Mouse (Mus musculus): Measurements from ENCODE around the gene Wdr4.
"Not testable (repeated sequence)": the region's sequence is repeated elsewhere in the genome, so short reads cannot be mapped to it uniquely, and the experiment has no call there.

Gene Wdr4

DNA sequence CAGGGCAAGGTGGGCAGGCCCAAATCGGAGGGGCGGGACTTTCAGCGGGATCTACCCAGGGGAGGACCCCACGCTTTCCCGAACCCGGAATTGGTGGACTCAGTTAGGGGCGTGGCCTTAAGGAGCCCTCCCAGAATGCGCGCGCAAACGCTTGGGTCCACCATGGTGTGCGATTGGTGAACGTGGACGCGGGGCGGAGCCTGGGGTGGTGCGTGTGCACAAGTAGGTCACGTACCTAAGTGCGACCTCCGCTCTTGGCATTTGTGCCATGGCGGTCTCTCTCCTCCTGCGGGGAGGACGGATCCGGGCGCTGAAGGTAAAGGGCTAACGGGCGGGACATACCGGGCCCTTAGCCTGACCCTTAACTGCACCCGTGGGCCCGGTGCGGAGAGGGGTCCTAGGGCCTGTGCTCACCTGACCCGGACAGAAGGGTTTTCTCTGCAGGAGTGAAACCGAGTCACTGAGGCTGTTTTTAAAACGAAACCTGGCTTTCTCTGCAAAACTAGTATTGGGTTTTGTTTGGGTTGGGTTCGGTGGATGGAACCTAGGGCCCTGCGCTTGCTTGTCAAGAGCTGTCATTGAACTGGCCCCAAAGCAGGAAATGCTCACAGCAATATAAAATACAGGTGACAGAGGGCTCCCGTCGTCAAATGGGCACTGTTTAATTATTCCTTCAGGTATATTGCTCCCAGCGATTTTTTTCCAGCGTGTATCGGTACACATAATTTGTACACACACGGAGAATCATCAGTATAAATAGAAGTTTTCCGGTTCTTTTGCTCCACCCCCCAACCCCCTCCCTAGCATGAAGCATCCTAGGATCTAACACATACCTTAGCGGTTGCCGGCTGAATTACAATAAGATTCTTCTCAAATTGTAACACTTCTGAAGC lies at the start of gene Wdr4, which contains the start of gene Ndufv3:
TSS of gene Wdr4 (minus strand) at position 35 of the 893 bp plus-strand sequence.
TSS of gene Ndufv3 (plus strand) at position 170 of the 893 bp plus-strand sequence.
- peak; percentile 100 for DNase-seq (ENCODE audit: low spot score)

DNA sequence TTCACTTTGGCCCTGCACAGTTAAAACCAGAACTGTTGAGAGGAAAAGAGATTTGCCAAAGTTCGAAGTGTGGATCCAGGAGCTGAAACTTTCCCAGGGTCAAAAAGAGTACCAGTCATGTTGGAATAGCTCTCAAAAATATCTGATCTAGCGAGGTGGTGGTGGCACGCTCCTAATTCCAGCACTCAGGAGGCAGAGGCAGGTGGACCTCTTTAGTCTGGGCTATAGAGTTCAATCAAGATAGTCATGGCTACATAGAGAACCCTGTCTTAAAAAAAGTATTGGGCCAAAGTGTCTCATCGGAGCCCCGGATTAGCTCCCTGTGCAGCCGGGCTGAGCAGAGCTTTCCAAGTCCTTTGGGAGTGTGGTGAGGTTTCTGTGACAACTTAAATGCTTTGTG lies 46.5 kb upstream of the Wdr4 start:
- no peak for DNase-seq (ENCODE audit: low spot score)

GRCm38 (mm10) chr17:31565141-31566056 lies 45.6 kb upstream of the Wdr4 start:
- DNase-seq (ENCODE audit: low spot score): peak; percentile 80

GRCm38 (mm10) chr17:31564858-31565140 lies 45.0 kb upstream of the Wdr4 start:
- DNase-seq (ENCODE audit: low spot score): no peak

DNA sequence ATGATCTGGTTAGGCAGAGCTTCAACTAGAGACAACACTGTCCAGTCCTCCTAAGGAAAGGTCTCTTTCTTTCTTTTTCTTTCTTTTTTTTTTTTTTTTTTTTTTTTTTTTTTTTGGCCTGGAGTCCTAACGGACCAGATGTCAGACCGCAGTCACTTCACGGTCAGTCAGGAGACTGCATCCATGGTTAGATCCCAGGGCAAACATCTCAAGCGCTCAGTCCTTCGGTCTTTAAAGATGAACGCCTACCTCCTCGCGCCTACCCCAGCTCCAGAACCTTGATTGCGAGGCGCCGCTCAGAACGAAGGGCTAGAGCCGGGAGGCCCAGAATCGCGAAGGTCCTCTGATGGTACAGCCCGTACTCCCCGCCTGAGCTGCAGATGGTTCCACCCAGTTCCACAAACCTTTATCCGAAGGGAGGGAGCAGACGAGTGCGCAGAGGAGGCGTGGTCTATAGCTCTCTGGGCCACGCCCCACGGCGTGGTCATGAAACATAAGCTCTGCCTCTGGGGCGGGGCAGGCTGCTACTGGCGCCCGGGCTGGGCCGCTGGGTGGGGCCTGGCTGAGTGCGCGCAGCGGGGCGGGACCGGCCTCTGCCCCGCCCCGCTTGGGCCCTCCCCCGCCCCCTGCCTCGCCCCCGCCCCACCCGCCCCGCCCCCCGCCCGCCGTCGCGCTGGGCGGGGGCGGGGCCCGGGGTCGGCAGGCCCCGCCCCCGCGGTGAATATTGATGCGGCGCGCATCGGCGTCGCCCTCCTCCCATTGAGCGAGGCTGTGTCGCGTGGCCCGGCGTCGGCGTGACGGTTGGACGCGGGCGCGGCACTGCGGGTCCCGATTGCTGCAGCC lies 44.5 kb upstream of the Wdr4 start, which contains the start of gene Pknox1:
TSS of gene Pknox1 (plus strand) at position 720 of the 843 bp plus-strand sequence.
- DNase-seq (ENCODE audit: low spot score): peak; percentile 100

GRCm38 (mm10) chr17:31563632-31564014 lies 43.8 kb upstream of the Wdr4 start:
- DNase-seq (ENCODE audit: low spot score): no peak

DNA sequence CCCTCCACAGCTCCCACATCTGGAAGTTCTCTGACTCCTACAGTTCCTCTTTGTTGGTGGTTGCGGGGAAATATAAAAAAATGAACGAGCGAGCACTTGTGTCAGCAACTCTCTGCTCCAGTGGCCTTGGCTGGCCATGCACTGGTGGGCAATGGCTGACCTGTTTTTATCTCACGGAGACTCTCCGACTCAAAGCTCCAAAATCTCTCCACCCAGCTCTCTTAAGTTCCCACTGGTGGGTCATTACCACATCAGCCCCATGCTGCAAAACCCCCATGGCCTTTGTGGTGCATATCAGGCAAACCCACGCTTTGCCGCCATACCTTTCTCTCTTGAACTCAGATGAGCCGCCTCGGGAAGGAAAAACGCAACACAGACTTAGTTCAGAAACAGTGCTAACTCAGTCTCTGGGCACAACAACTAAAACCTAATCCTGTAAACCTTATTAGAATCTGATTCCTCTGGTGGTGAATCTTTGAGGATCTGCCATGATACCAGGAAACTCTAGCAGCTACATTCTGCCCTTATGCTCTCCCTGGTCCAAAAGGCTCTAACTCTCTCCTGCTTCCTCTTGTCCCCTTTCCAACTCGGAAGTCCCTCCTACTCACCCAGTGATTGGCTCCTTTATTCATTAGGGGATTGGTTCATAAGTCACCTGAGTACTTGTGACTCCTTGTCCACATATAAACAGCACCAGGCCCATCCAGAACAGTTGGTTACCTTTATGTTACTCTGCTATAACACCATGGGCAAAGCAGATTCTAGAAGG lies 39.4 kb upstream of the Wdr4 start:
- no peak for DNase-seq (ENCODE audit: low spot score)

- no peak for DNase-seq (ENCODE audit: low spot score)
Measured at GRCm38 (mm10) chr17:31557947-31558542, 38.3 kb upstream of the Wdr4 start.

DNA sequence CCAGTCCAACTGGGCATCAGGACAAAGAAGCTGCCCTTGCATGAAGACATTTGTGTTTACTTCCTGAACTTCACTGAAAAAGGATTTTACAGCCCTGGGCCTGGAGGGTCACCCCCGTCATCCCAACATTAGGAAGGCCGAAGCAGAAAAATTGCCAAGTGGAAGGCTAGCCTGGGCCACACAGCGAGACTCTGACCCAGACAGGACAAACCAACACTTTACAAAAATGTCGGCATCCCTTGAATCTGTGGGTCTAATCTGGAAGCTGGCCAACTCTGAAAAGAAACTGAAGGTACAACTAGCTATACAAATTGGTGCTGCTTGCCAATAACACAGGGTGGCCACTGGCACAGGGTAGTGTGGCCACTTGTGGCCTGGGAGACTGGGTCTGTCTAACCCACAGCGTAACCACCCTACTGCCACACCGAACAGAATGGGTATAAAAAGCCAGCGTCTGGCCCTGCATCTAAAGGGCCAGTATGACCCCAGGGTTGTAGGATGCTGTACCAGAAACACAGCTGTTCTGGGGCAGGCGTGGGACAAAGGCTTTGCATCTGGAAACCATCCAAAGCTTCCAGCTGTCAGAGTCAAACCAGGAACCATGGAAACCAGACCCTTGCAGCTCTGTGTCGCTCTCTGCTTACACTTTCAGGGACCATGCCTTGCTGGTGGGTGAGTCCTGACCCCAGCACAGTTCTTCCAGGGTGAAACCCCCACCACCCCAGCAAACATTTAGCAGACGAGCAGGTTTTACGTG lies 37.5 kb upstream of the Wdr4 start:
- DNase-seq (ENCODE audit: low spot score): no peak

GRCm38 (mm10) chr17:31556253-31556652 lies 36.5 kb upstream of the Wdr4 start:
- DNase-seq (ENCODE audit: low spot score): no peak

GRCm38 (mm10) chr17:31552601-31553000 lies 32.8 kb upstream of the Wdr4 start:
- DNase-seq (ENCODE audit: low spot score): not testable (repeated sequence)

GRCm38 (mm10) chr17:31549389-31549788 lies 29.6 kb upstream of the Wdr4 start:
- peak; percentile 27 for DNase-seq (ENCODE audit: low spot score)

- no peak for DNase-seq (ENCODE audit: low spot score)
Measured at GRCm38 (mm10) chr17:31547974-31548373, 28.2 kb upstream of the Wdr4 start.

GRCm38 (mm10) chr17:31546444-31547196 lies 26.8 kb upstream of the Wdr4 start:
- no peak for DNase-seq (ENCODE audit: low spot score)

DNA sequence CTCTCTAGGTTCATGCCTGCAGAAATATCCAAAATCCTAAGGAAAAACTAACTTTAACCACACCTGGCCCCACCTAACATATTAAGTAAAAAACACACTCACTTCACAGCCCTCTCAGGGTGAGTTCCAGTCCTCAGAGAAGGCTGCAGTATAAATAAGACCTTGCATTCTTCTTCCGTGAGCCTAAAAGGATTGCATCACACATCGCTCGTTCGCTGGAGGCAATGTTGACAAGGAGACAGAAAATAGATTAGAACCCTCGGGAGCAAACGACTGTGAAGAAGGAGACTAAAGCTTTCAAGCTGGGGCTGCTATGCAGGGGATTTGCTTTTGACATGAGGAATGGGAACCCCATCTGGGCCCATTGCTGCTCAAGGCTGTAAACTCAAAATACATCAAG lies 23.8 kb upstream of the Wdr4 start:
- DNase-seq (ENCODE audit: low spot score): no peak

DNA sequence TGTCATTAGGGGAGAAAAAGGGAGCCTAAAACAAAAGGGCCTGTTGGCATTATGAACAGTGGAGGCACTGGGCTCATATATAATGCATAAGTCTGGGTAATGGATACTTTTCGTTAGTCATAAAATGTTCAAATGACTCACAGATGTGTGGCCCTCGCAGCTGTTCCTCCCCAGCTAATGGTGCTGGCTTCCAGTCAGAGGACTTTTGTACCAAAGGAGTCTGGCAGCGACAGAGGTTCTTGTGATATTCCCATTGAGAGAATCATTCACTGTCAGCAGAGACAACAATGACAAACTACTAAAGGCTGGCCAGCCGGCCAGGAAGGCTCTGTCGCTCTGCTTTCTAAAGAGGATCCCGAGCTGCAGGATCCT lies 21.7 kb upstream of the Wdr4 start:
- DNase-seq (ENCODE audit: low spot score): no peak

DNA sequence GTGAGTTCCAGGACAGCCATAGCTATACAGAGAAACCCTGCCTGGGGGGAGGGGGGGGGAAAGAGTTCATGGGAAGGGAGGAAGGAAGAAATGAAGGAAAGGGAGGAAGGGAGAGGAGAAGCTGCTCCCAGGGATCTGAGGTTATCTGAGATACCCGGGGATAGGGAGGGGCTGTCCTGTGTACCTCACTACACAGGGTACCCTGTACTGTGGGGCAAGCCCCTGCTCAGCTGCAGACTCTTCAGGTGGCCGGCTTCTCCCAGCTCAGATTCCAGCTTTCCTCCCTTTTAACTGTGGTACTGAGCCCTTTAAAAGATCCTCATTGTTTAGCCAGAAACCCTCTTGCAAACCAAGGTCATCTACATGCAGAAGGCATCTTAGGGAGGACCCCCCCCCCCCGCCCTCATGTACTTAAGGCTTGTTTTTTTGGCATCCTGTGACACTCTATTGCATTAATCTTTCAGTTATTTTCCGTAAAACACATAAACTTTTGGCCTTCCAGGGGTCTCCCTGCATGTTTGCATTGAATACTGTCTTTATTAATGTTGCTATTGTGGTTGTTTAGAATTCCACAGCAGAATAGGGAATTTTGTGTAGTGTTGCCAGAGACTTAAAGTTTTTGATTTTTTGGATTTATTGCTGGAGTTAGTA lies 21.2 kb upstream of the Wdr4 start:
- no peak for DNase-seq (ENCODE audit: low spot score)

- DNase-seq (ENCODE audit: low spot score): no peak
Measured at GRCm38 (mm10) chr17:31540101-31540500, 20.3 kb upstream of the Wdr4 start.
